Mouse (Mus musculus) c-Kit-positive CD71-positive TER-119-negative erythroid progenitor cells, embryonic 14.5 days (primary cell): ENCODE results near the gene Prss44.

Experiments used
- DNase-seq: peaks from one replicate; pipeline ENCODE4 v3.0.0-alpha.2; 2013; ENCODE audit warnings: low read depth

Gene Prss44

GRCm38 (mm10) chr9:110833021-110833420 lies 19.2 kb downstream of the Prss44 start:
- DNase-seq, result peak; percentile 7

GRCm38 (mm10) chr9:110834411-110834810 lies 20.6 kb downstream of the Prss44 start, which contains the start of gene Prss45:
Prss45 (plus strand) TSS chr9:110834588.
- no peak for DNase-seq

- no peak for DNase-seq
Observed at GRCm38 (mm10) chr9:110834961-110835360, 21.2 kb downstream of the Prss44 start.

GRCm38 (mm10) chr9:110836112-110836511 lies 22.3 kb downstream of the Prss44 start:
- no peak for DNase-seq

GRCm38 (mm10) chr9:110840905-110841304 lies 27.1 kb downstream of the Prss44 start:
- DNase-seq, result no peak

GRCm38 (mm10) chr9:110841438-110841837 lies 27.6 kb downstream of the Prss44 start:
- DNase-seq, result no peak

- DNase-seq, result no peak
Observed at GRCm38 (mm10) chr9:110844206-110844605, 30.4 kb downstream of the Prss44 start, which contains the start of gene Prss46. Prss46 (plus strand) TSS chr9:110844506.

GRCm38 (mm10) chr9:110849162-110849561 lies 35.4 kb downstream of the Prss44 start:
- no peak for DNase-seq

- no peak for DNase-seq
Observed at GRCm38 (mm10) chr9:110855903-110856302, 42.1 kb downstream of the Prss44 start.

- DNase-seq, result no peak
Observed at GRCm38 (mm10) chr9:110856920-110857319, 43.1 kb downstream of the Prss44 start.

GRCm38 (mm10) chr9:110857781-110858472 lies 44.1 kb downstream of the Prss44 start, which contains the start of gene Prss50:
Prss50 (plus strand) TSS chr9:110857967.
- DNase-seq, result peak; percentile 49

- no peak for DNase-seq
Observed at GRCm38 (mm10) chr9:110858523-110858922, 44.7 kb downstream of the Prss44 start.

- DNase-seq, result peak; percentile 38
Observed at GRCm38 (mm10) chr9:110858967-110859596, 45.3 kb downstream of the Prss44 start.

- peak; percentile 47 for DNase-seq
Observed at GRCm38 (mm10) chr9:110871030-110871429, 57.2 kb downstream of the Prss44 start.
